Mouse (Mus musculus): ENCODE measurements around the gene Gm436.

DNA sequence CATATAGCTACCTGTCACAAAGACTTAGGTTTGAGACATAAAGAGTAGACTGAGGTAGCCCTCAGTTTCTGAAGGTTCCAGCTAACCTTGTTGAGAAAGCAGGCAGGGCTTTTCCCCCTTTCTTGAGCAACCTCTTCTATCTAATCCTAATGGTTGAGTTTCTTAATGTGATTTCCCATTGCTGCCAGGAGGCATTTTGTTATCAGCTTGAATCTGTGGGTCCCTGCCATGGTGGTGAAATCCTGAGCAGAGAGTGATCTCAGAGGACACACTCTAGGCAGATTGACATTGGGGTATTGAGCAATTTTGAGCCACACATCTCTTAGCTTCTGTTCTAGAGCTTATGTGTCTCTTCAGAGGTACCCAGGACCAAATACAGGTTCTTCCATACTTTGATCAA lies 47.9 kb downstream of the Gm436 start:
- TF ChIP-seq CTCF (IDR thresholded peaks at IDR 0.05; ENCODE audit: low read depth, low read length) (no peak), POLR2A (IDR thresholded peaks at IDR 0.05; ENCODE audit: borderline replicate concordance, low read depth, low read length) (no peak)
